Mouse (Mus musculus): ENCODE measurements around the gene Rasal3. TPM values are rescaled to one million over a fixed set of nuclear protein-coding genes. Genes with fewer than 3 reads are reported as not detected.

Rasal3 gene
- 100 to 1,000 TPM; 517 to 591 TPM for polyA plus RNA-seq (2017; shearing (Covaris generic))

DNA sequence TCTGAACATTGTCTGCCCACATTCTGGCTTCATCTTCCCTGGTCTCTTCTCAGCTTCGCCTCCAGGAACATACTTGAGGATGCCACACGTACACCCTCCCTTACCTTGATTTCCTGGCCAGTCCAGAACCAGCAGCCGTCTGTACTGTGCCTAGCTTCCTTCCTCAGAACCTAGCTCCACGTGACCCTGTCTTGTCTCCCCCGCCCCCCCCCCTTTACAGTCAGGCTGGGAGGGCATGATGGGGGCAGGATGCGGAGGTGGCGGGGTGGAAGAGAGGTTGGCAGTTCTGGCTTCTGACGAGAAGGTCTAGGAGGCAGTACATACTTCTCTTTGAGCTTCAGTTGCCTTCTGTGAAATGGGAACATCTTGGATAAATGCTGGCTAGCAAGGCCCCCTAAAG lies at the start of gene Rasal3:
Rasal3 (minus strand) TSS at position 167 of the 400 bp plus-strand sequence.

DNA sequence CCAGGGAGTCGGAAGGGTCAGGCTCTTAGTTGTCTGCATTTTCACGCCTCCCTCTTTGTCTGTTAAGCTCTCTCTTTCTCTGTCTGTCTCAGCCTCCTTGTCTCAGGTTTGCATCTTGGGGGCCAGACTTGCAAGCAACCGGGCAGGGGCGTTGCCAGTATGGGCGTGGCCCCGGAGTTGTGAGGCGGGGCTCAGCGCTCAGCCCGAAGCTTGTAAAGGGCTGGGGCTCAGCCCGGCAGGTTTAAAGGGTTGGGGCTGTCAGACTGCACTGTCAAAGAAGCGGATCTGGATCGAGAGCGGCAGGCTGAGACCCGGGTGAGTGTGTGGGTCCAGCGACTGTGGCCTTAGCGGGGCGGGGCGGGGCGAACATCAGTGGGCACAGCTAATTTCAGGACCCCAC lies 49.1 kb upstream of the Rasal3 start, which contains the start of gene Cyp4f39:
Cyp4f39 (plus strand) TSS at position 242 of the 400 bp plus-strand sequence.

DNA sequence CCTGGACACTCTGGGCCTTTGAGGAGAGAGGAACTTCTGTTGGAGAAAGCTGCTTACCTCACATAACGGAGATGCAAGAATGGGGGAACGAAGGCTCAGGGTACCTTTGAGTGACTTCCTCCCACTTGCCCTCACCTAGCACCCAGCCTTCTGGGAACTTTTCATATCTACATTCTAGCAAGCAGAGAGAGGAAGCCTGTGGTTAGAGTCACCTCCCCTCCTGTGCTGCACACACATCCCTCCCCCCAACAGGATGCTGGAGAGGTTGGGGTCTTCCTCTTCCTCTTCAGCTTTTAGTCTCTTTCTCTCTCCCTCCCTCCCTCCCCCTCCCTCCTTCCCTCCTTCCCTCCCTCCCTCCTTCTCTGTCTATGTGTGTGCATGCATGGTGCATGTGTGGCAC lies 20.7 kb upstream of the Rasal3 start, which contains the start of gene Pglyrp2:
Pglyrp2 (minus strand) TSS at position 134 of the 400 bp plus-strand sequence.

GRCm38 (mm10) chr17:32389101-32389659 lies 14.2 kb downstream of the Rasal3 start, which contains the start of gene Wiz:
Wiz (minus strand) TSS chr17:32389439.

GRCm38 (mm10) chr17:32350382-32350983 lies 52.9 kb downstream of the Rasal3 start, which contains the start of gene Akap8l:
Akap8l (minus strand) TSS chr17:32350607.

Other genes starting within 250 kb of the Rasal3 start
- gene Notch3, start 236.7 kb downstream of the Rasal3 start, polyA plus RNA-seq (2017; shearing (Covaris generic)) = under 1 TPM in 1 of 2 experiments, not detected in 1; 0.18 TPM
- under 1 TPM in 1 of 2 experiments, not detected in 1; 0.37 TPM for gene Ephx3, start 214.0 kb downstream of the Rasal3 start, polyA plus RNA-seq (2017; shearing (Covaris generic))
- 100 to 1,000 TPM; 177 to 198 TPM for gene Brd4, start 118.9 kb downstream of the Rasal3 start, polyA plus RNA-seq (2017; shearing (Covaris generic))
- gene Akap8, start 82.3 kb downstream of the Rasal3 start, polyA plus RNA-seq (2017; shearing (Covaris generic)) = 100 to 1,000 TPM; 150 to 177 TPM
- 100 to 1,000 TPM; 138 to 165 TPM for gene Akap8l, start 53.0 kb downstream of the Rasal3 start, polyA plus RNA-seq (2017; shearing (Covaris generic))
- gene Wiz, start 14.1 kb downstream of the Rasal3 start, polyA plus RNA-seq (2017; shearing (Covaris generic)) = 10 to 100 TPM; 33.0 to 38.3 TPM
- gene Pglyrp2, start 20.6 kb upstream of the Rasal3 start, polyA plus RNA-seq (2017; shearing (Covaris generic)) = 100 to 1,000 TPM in 1 of 2 experiments, 10 to 100 TPM in 1; 74.2 to 123 TPM
- 1 to 10 TPM; 1.3 to 2.5 TPM for gene Cyp4f39, start 49.1 kb upstream of the Rasal3 start, polyA plus RNA-seq (2017; shearing (Covaris generic))
- 1 to 10 TPM; 1.6 to 3.7 TPM for gene Cyp4f17, start 102.5 kb upstream of the Rasal3 start, polyA plus RNA-seq (2017; shearing (Covaris generic))
- 1 to 10 TPM; 2.3 to 3.5 TPM for gene Cyp4f16, start 133.0 kb upstream of the Rasal3 start, polyA plus RNA-seq (2017; shearing (Covaris generic))
- gene Cyp4f37, start 217.7 kb upstream of the Rasal3 start, polyA plus RNA-seq (2017; shearing (Covaris generic)) = under 1 TPM in 1 of 2 experiments, not detected in 1; 0.32 TPM